ENCODE assay signal across 35 mouse cellular contexts in genomic region chr9:119919858-119920257, GRCm38 (mm10). TPM values are rescaled to one million over a fixed set of nuclear protein-coding genes. Genes with fewer than 3 reads are reported as not detected.
"Had no signal": no experiment of that assay in that cellular context is flagged by ENCODE, and none has a peak within 500 bp of the region (broad histone marks: within the 10 kb centered on the region; RNA-seq: fewer than 3 reads in every experiment).

No protein-coding gene starts in this region.

- ATAC-seq: hindbrain, embryonic 16.5 days; hindbrain, postnatal 0 days; inflammation-experienced regulatory T-cells, adult 6 months; intestine, embryonic 15.5 days; intestine, embryonic 16.5 days had no signal

- H3K27me3 ChIP-seq: heart, embryonic 12.5 days; heart, embryonic 13.5 days; heart, embryonic 15.5 days; hindbrain, embryonic 12.5 days; hindbrain, embryonic 13.5 days; hindbrain, embryonic 15.5 days; intestine, embryonic 15.5 days; kidney, embryonic 15.5 days had no signal

- H3K4me1 ChIP-seq: heart, embryonic 12.5 days; heart, embryonic 13.5 days; heart, embryonic 15.5 days; hindbrain, embryonic 10.5 days; hindbrain, embryonic 12.5 days; hindbrain, embryonic 13.5 days; hindbrain, embryonic 15.5 days; intestine, embryonic 15.5 days; kidney, embryonic 15.5 days had no signal

- DNase-seq: heart, postnatal 10 days; heart, postnatal 14 days; heart, postnatal 36 days; heart, postnatal 4 days; kidney, adult 11 months; kidney, adult 18-20 months; kidney, adult 2 months; kidney, adult 8-10 months; kidney, adult 9 months; kidney, postnatal 10 days; kidney, postnatal 14 days; kidney, postnatal 25 days; kidney, postnatal 36 days; kidney, postnatal 4 days; layer of hippocampus, adult 9-11 months; layer of hippocampus, postnatal 36 days had no signal

- H3K27ac ChIP-seq: heart, embryonic 13.5 days; heart, embryonic 15.5 days; hindbrain, embryonic 10.5 days; hindbrain, embryonic 12.5 days; hindbrain, embryonic 13.5 days; hindbrain, embryonic 14.5 days; hindbrain, embryonic 15.5 days; hindbrain, postnatal 0 days; intestine, embryonic 15.5 days; kidney, embryonic 15.5 days; kidney, postnatal 0 days; layer of hippocampus, adult 2 months; left cerebral cortex, adult 2 months had no signal

- H3K4me3 ChIP-seq: heart, embryonic 12.5 days; heart, embryonic 13.5 days; heart, embryonic 15.5 days; hindbrain, embryonic 10.5 days; hindbrain, embryonic 12.5 days; hindbrain, embryonic 13.5 days; hindbrain, embryonic 15.5 days; intestine, embryonic 15.5 days; kidney, embryonic 15.5 days; layer of hippocampus, adult 2 months; left cerebral cortex, adult 2 months had no signal

- H3K9ac ChIP-seq: heart, embryonic 12.5 days; heart, embryonic 13.5 days; heart, embryonic 15.5 days; hindbrain, embryonic 12.5 days; hindbrain, embryonic 13.5 days; hindbrain, embryonic 14.5 days; hindbrain, embryonic 15.5 days; intestine, embryonic 15.5 days; kidney, embryonic 15.5 days had no signal

RNA-seq across cellular contexts. Expression of gene Ttc21a, which starts 17.5 kb away (rescaled TPM):
- total RNA-seq: heart, postnatal 10 days; heart, postnatal 25 days; heart, postnatal 36 days had no signal
- polyA plus RNA-seq: inflammation-experienced regulatory T-cells, adult 6 months; intestine, postnatal 0 days had no signal
